Mouse (Mus musculus): ENCODE measurements around the gene Olfr159.

The Olfr159 gene

DNA sequence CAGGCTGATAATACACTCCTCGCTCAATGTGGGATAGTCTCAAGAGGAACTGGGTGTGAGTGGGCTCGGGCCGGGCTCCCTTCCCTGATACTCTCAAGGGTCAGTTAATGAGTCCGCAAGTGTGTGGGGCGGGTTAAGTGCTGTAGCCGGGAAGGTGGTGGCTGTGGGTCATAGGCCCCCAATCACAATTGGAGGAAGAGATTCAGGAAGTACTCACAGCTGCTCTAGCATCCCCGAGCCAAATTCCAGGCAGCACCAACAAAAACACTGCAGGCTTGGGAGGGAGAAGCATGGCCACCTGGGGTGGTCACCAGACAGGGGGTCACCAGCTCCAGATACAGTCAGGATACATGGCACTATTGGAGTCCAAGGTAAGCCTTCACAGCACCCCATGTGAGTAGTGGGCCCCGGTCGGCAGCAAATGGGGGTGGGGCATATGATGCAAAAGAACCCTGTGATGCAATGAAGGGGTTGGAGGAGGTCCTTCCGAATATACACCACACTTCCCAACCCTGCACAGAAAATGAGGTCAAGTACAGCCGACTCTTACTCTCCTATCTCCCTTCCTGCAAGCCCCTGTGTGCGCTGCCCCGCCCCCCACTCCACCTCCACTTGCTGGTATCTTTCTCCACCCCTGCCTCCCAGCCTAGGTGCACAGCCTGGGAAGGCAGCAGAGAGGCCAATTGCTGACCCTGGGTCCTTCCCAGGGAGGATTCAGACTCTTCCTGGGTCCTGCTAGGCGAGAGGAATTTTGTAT, 40.8 kb downstream of the Olfr159 start, which contains the start of gene Spaar:
Gene Spaar, plus strand, starts transcription at position 241 of the 757 bp plus-strand sequence.
- ATAC-seq (ENCODE audit: low TSS enrichment), result no peak

GRCm38 (mm10) chr4:43729126-43729525, 41.7 kb downstream of the Olfr159 start:
- no peak for ATAC-seq (ENCODE audit: low TSS enrichment)

- ATAC-seq (ENCODE audit: low TSS enrichment), result no peak
Observed at GRCm38 (mm10) chr4:43728576-43728954, 42.2 kb downstream of the Olfr159 start.

DNA sequence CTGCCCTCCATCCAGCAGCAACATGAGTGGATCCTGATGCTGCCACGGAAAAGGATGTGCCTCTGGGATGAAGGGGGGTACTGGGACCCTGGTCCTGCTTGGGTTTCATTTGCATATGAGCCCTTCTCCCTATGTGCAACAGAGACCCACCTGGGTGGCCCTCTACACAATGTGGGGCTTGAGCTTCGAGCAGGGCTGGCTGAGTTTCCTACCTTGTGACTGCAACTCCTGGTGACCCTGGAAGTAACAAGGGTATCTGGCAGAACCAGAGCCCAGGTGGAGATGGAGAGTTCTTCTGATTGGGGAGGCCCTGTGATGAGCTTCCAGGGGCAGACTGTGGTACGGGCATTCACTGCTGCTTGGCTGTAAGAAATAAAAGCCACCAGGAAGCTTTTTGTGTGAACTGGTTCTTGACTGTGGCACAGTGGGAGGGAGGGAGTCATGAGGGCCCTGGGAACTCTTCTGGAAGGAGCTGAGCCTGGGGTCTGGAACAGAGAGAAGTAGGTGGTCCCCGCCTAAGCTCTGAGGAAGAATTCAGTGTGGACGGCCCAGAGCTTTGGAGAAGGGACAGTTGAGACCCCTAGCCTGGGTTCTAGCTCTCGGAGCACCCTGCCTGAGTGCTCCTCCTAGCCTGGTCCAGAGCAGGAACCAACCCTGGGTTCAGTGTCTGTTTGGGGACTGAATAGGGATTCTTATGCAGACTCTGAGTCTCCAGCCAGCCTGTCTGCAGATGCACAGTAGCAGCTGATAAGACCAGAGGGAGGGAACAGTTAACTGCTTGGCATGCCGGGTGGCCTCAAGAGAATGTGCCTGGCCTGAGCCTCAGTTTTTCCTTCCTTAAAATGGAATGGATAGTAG, 42.9 kb downstream of the Olfr159 start:
- no peak for ATAC-seq (ENCODE audit: low TSS enrichment)

DNA sequence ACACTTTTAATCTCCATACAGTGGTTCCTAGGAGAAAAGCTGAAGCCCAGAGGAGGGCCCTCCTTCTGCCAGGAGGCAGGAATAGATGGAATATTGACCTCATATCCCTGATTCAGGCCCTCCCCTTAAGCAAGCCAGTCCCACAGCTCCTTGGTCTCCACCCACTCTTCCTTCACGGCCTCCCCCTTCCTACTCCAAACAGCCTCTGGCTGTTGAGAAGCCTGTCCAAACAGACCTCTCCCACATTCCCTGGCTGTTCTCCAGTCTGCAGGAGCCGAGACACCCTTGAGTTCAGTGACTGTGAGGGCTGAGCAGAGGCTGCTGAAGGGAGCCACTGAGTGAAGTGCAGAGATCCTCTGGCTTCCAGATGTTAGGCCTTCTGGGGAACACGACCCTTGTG, 43.8 kb downstream of the Olfr159 start, which contains the start of gene Hrct1:
Gene Hrct1, plus strand, starts transcription at position 194 of the 400 bp plus-strand sequence.
- ATAC-seq (ENCODE audit: low TSS enrichment), result peak; percentile 29; the same call in 1 of the 2 replicates

GRCm38 (mm10) chr4:43726228-43726993, 44.4 kb downstream of the Olfr159 start:
- 0 out of 2 replicates have a peak, but pooled peaks have one; percentile 18 for ATAC-seq (ENCODE audit: low TSS enrichment)

- no peak for ATAC-seq (ENCODE audit: low TSS enrichment)
Observed at GRCm38 (mm10) chr4:43724764-43725163, 46.0 kb downstream of the Olfr159 start.

DNA sequence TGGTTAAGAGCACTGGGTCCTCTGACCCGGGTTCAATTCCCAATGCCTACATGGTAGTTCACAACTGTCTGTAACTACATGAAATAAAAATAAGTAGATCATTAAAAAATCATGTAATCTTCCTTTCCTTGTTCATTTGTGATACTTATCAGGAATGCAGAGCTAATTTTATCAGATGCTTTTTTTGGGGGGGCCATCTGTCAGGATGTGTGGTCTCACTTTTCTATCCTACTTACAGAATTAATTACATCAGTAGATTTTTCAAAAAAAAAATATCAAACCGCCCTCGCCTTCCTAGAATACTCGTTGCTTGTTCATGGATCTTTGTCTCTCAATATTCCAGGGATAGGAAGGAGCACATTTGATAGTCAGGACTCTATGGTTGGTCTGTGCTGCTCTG, 48.6 kb downstream of the Olfr159 start:
- no peak for ATAC-seq (ENCODE audit: low TSS enrichment)

GRCm38 (mm10) chr4:43720491-43721228, 50.1 kb downstream of the Olfr159 start:
- ATAC-seq (ENCODE audit: low TSS enrichment), result no peak; the same call in 1 of the 2 replicates
